Mouse (Mus musculus): ENCODE data around the gene Pwwp2a. TPM values are rescaled to one million over a fixed set of nuclear protein-coding genes. Genes with fewer than 3 reads are reported as not detected.

Pwwp2a gene
- polyA plus RNA-seq (2012; ENCODE audit: insufficient read depth, insufficient read length, missing spikeins) = 35.4 and 36.2 TPM in 2 replicates

DNA sequence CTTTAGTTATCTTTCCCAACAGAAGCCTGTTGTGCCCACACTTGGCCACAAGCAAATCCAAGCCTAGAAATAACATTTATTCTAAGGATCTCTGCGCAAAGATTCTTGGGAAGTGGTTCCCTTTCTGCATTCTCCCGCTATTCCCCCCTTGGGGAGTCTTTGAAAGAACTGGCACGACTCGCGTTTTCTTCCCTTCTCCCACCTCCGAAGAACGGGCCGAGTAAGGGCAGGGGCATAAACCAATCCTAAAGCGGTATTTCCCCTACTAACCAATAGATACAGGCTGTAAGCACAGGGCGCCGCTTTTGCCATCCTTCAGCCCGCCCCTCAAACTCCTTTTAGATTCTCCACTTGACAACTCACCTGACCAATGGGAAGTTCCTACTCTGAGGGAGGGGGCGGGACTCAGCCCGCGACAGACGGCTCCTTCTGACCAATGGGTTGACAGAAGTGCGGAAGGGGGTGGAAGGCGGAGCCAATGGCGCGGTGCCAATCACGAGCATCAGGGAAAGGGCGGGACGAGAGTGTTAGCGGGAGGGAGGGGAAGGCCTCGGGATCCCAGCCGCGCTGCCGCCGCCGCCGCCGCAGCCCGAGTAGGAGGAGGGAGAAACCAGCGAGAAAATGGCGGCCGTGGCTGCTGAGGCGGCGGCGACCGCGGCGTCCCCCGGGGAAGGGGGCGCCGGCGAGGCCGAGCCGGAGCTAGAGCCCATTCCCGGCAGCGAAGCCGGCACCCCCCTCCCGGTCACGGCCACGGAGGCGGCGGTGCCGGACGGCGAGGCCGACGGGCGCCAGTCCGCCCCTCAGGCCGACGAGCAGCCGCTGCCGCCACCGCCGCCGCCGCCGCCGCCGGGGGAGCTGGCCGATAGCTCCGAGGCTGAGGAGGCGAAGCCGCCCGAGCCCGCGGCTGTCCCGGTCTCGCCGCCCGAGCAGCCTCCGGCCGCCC lies at the start of gene Pwwp2a:
Gene Pwwp2a (plus strand): TSS at position 527 of the 943 bp plus-strand sequence.
- peaks cover 10% of the 10 kb centered on the region for H3K4me1 ChIP-seq (ENCODE audit: control insufficient read depth, insufficient read depth, low read length)
- no peak for TF ChIP-seq POLR2A (IDR thresholded peaks at IDR 0.05; ENCODE audit: borderline replicate concordance, low read depth, low read length)
- no peak for TF ChIP-seq CTCF (IDR thresholded peaks at IDR 0.05; ENCODE audit: low read depth, low read length)

GRCm38 (mm10) chr11:43632566-43632965 lies 49.2 kb upstream of the Pwwp2a start:
- no peak for TF ChIP-seq CTCF (IDR thresholded peaks at IDR 0.05; ENCODE audit: low read depth, low read length)
- no peak for TF ChIP-seq POLR2A (IDR thresholded peaks at IDR 0.05; ENCODE audit: borderline replicate concordance, low read depth, low read length)
- Histone ChIP-seq H3K4me1 (ENCODE audit: control insufficient read depth, insufficient read depth, low read length) (peaks cover 19% of the 10 kb centered on the region), H3K4me3 (ENCODE audit: insufficient read depth, low read length) (no peak overlapping the region), H3K27ac (ENCODE audit: insufficient read depth, low read depth, low read length) (peak overlapping the region; percentile 79)

More for the DNA sequence above, at the start of gene Pwwp2a:
- H3K27ac ChIP-seq (ENCODE audit: insufficient read depth, low read depth, low read length) = peak within 1 kb of the TSS; percentile 65
- peak within 1 kb of the TSS; percentile 99 for H3K4me3 ChIP-seq (ENCODE audit: insufficient read depth, low read length)

DNA sequence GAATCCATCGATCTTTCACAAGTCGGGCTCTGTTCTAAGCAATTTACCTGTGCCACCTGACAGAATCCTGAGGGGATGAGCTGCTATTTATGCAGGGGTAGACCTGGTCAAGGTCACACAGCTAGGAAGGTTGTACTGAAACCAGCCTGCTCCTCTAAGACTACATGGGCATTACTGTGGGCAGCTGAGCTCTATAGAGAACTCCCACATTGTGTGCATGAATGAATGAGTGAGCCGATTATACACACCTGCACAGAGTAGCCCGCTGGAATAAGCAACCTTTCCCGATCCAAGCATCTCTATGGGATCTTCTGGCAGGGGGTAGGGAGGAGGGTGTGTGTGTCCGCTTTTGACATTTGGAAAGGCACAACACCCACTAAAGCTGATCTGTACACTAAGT lies 48.6 kb upstream of the Pwwp2a start:
- peaks cover 20% of the 10 kb centered on the region for H3K4me1 ChIP-seq (ENCODE audit: control insufficient read depth, insufficient read depth, low read length)
- H3K4me3 ChIP-seq (ENCODE audit: insufficient read depth, low read length) = no peak overlapping the region
- peak overlapping the region; percentile 79 for H3K27ac ChIP-seq (ENCODE audit: insufficient read depth, low read depth, low read length)
- TF ChIP-seq CTCF (IDR thresholded peaks at IDR 0.05; ENCODE audit: low read depth, low read length) (no peak), POLR2A (IDR thresholded peaks at IDR 0.05; ENCODE audit: borderline replicate concordance, low read depth, low read length) (no peak)

DNA sequence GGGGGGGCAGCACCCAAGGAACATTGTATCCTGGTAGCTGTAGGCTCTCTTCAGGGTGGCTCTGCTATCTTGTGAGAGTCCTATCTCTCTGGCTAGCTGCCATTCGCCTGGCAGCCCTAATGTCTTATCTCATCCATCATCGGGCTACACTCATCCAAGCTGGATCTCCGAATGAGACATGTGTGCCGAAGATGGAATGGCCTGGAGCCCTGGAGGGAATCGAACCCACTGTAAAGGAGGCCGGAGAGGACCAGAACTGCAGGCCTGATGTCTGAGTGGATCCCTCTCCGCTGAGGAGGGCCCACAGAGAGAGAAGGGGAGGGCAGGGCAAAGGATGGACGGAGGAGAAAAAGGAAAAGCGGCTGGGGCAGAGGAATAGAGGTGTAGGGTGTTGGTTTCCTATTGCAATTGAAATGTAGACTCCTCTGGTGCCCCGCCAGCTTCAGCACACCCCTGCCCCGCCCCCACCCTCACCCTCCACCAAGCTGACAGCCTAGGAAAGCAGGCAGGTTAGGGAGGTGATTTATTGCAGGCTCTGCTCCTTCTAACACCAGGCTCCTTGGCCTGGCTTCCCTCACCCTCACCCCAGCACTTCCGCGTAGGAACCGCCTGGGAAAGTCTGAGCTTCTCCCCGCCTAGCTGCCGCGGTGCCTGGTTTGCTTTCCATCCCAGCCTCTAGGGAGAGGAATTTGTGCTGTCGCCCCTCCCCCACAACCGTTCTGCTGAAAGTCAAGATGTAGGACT lies 48.0 kb upstream of the Pwwp2a start:
- Histone ChIP-seq H3K4me3 (ENCODE audit: insufficient read depth, low read length) (no peak overlapping the region), H3K27ac (ENCODE audit: insufficient read depth, low read depth, low read length) (no peak overlapping the region), H3K4me1 (ENCODE audit: control insufficient read depth, insufficient read depth, low read length) (peaks cover 22% of the 10 kb centered on the region)
- TF ChIP-seq POLR2A (IDR thresholded peaks at IDR 0.05; ENCODE audit: borderline replicate concordance, low read depth, low read length) (no peak), CTCF (IDR thresholded peaks at IDR 0.05; ENCODE audit: low read depth, low read length) (no peak)

- TF ChIP-seq POLR2A (IDR thresholded peaks at IDR 0.05; ENCODE audit: borderline replicate concordance, low read depth, low read length) (no peak), CTCF (IDR thresholded peaks at IDR 0.05; ENCODE audit: low read depth, low read length) (no peak)
- H3K27ac ChIP-seq (ENCODE audit: insufficient read depth, low read depth, low read length) = no peak overlapping the region
- no peak overlapping the region for H3K4me3 ChIP-seq (ENCODE audit: insufficient read depth, low read length)
- H3K4me1 ChIP-seq (ENCODE audit: control insufficient read depth, insufficient read depth, low read length) = peaks cover 20% of the 10 kb centered on the region
These were observed 45.0 kb upstream of the Pwwp2a start for GRCm38 (mm10) chr11:43636761-43637160.

- Histone ChIP-seq H3K4me1 (ENCODE audit: control insufficient read depth, insufficient read depth, low read length) (peaks cover 11% of the 10 kb centered on the region), H3K4me3 (ENCODE audit: insufficient read depth, low read length) (no peak overlapping the region), H3K27ac (ENCODE audit: insufficient read depth, low read depth, low read length) (no peak overlapping the region)
- TF ChIP-seq POLR2A (IDR thresholded peaks at IDR 0.05; ENCODE audit: borderline replicate concordance, low read depth, low read length) = no peak
- TF ChIP-seq CTCF (IDR thresholded peaks at IDR 0.05; ENCODE audit: low read depth, low read length) = no peak
These were observed 43.3 kb upstream of the Pwwp2a start for GRCm38 (mm10) chr11:43638486-43638885.

DNA sequence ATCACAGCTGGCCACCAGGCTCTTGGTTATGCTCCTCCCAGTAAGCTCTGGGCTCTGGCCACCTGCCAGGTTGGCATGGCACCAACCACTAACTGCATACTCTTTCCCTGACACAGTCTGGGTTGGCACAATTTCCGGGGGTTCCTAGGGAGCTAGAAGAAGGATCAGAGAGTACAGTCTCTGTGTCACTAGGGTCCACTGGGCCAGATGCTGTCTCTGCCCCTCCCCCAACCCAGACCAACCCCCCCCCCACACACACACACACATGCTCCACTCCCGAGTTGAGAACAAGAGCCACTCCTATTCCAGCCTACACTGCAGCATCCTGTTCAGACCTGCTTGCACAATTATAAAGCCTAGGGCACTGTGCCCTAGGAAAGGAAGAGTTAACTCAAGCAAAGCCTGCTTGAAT lies 38.6 kb upstream of the Pwwp2a start:
- peaks cover 11% of the 10 kb centered on the region for H3K4me1 ChIP-seq (ENCODE audit: control insufficient read depth, insufficient read depth, low read length)
- no peak overlapping the region for H3K4me3 ChIP-seq (ENCODE audit: insufficient read depth, low read length)
- no peak for TF ChIP-seq POLR2A (IDR thresholded peaks at IDR 0.05; ENCODE audit: borderline replicate concordance, low read depth, low read length)
- no peak for TF ChIP-seq CTCF (IDR thresholded peaks at IDR 0.05; ENCODE audit: low read depth, low read length)
- no peak overlapping the region for H3K27ac ChIP-seq (ENCODE audit: insufficient read depth, low read depth, low read length)

DNA sequence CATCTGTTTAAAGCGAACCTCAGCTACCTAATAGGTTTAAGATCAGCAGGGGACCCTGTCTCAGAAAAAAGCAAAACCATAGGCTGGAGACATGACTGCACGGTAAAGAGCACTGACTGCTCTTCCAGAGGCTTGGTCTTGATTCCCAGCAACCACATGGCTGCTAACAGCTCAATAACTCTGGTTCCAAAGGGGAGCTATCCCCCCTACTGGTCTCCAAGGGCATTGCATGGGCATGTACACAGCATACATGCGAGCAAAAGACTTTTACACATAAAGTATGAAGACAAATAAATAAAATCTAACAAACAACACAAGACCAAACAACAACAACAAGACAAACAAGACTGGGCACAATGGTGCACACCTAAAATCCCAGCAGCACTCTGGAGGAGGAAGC lies 36.5 kb upstream of the Pwwp2a start:
- TF ChIP-seq CTCF (IDR thresholded peaks at IDR 0.05; ENCODE audit: low read depth, low read length) (no peak), POLR2A (IDR thresholded peaks at IDR 0.05; ENCODE audit: borderline replicate concordance, low read depth, low read length) (no peak)
- Histone ChIP-seq H3K27ac (ENCODE audit: insufficient read depth, low read depth, low read length) (no peak overlapping the region), H3K4me1 (ENCODE audit: control insufficient read depth, insufficient read depth, low read length) (peaks cover 10% of the 10 kb centered on the region), H3K4me3 (ENCODE audit: insufficient read depth, low read length) (no peak overlapping the region)

- Histone ChIP-seq H3K4me1 (ENCODE audit: control insufficient read depth, insufficient read depth, low read length) (0 out of 2 replicates have a peak, but pooled peaks cover 2% of the 10 kb centered on the region), H3K4me3 (ENCODE audit: insufficient read depth, low read length) (no peak overlapping the region), H3K27ac (ENCODE audit: insufficient read depth, low read depth, low read length) (no peak overlapping the region)
- TF ChIP-seq POLR2A (IDR thresholded peaks at IDR 0.05; ENCODE audit: borderline replicate concordance, low read depth, low read length) = no peak
- TF ChIP-seq CTCF (IDR thresholded peaks at IDR 0.05; ENCODE audit: low read depth, low read length) = no peak
These were observed 28.7 kb upstream of the Pwwp2a start for GRCm38 (mm10) chr11:43653051-43653475.
